ENCODE assay signal across 8 mouse cellular contexts in the genomic region with DNA sequence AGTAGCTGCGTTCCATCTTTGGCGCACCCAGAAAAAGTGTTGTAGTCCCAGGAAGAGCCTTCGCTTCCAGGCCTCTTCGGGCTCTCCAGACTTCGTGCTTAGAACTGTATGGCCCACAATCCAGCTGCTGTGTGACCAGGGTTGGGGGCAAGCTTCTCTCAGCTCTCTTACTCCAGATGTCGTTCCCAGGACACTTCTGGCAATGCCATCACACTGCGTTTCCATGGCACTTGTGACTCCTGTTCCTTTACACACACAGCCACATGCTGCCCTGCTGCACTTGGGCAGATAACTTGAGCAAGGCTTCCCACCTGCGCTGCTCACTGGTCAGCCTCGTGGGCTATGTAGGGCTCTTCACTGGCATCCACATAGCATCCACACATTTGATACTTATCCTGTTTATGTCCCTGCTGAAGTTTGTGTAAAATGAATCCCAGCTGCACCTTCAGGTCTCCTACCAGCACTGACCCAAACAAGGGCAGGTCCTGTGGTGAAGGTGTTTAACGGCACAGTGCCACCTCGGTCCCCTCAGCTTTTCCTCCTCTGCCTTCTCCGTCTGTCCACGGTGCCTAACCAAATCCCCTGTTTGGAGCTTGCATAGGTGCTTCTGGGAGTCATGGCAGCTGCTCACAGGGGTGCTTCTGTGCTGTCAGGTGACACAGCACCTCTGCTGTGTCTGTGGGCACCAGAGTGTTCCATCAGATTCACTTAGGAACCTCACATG. TPM values are rescaled to one million over a fixed set of nuclear protein-coding genes. Genes with fewer than 3 reads are reported as not detected.
DNase-seq lines count a peak whose midpoint lies in the region; ATAC-seq lines count a peak whose summit lies in the region.

No protein-coding gene starts in this region.

- 92% methylated on average over 13 of the region's 13 CpGs for WGBS in forebrain, embryonic 15.5 days
- 80% methylated on average over 13 of the region's 13 CpGs for WGBS in limb, embryonic 11.5 days
- WGBS in stomach, embryonic 14.5 days, result 84% methylated on average over 13 of the region's 13 CpGs

- peaks cover 45% of the 10 kb centered on the region for H3K36me3 ChIP-seq in megakaryocyte, embryonic 14.5 days (replicated peaks; ENCODE audit: low read length)
- H3K36me3 ChIP-seq in forebrain, embryonic 15.5 days, result peaks cover 3% of the 10 kb centered on the region; the same call in 1 of the 2 replicates
- H3K36me3 ChIP-seq in limb, embryonic 11.5 days (ENCODE audit: control insufficient read depth, insufficient read depth, low read length), result peaks cover 4% of the 10 kb centered on the region; the same call in 1 of the 2 replicates
- H3K36me3 ChIP-seq in stomach, embryonic 14.5 days (ENCODE audit: control insufficient read depth, insufficient read depth, low read length), result peaks cover 6% of the 10 kb centered on the region

- H3K4me1 ChIP-seq in megakaryocyte, embryonic 14.5 days, result peaks cover 99% of the 10 kb centered on the region
- H3K4me1 ChIP-seq in forebrain, embryonic 15.5 days, result peaks cover 56% of the 10 kb centered on the region
- peaks cover 28% of the 10 kb centered on the region for H3K4me1 ChIP-seq in limb, embryonic 11.5 days (ENCODE audit: control insufficient read depth, insufficient read depth, low read length)
- H3K4me1 ChIP-seq in stomach, embryonic 14.5 days (ENCODE audit: control insufficient read depth, insufficient read depth, low read length), result peaks cover 57% of the 10 kb centered on the region

- peak; percentile 22 for DNase-seq in limb, embryonic 11.5 days (ENCODE audit: low spot score)
- no peak for DNase-seq in adrenal gland, adult (ENCODE audit: inconsistent age in 2 of 2, low spot score in 1 of 2)
- DNase-seq in cerebellum, adult 18-20 months, result no peak
- DNase-seq in right cerebral cortex, postnatal 4 days, result no peak

- H3K27ac ChIP-seq in forebrain, embryonic 15.5 days (replicated peaks), result peak overlapping the region; percentile 98
- peak overlapping the region; percentile 97 for H3K27ac ChIP-seq in limb, embryonic 11.5 days (replicated peaks; ENCODE audit: low read depth, low read length)
- H3K27ac ChIP-seq in stomach, embryonic 14.5 days (ENCODE audit: low read length), result peak overlapping the region; percentile 99

- H3K9me3 ChIP-seq in megakaryocyte, embryonic 14.5 days, result 0 out of 2 replicates have a peak, but pooled peaks cover 5% of the 10 kb centered on the region
- no peaks in the 10 kb centered on the region for H3K9me3 ChIP-seq in forebrain, embryonic 15.5 days
- no peaks in the 10 kb centered on the region for H3K9me3 ChIP-seq in limb, embryonic 11.5 days (ENCODE audit: control insufficient read depth, low read length)
- H3K9me3 ChIP-seq in stomach, embryonic 14.5 days (ENCODE audit: control insufficient read depth, low read depth, low read length), result no peaks in the 10 kb centered on the region

- peak overlapping the region; percentile 90 for H3K4me3 ChIP-seq in megakaryocyte, embryonic 14.5 days (replicated peaks)
- H3K4me3 ChIP-seq in forebrain, embryonic 15.5 days, result no peak overlapping the region
- no peak overlapping the region for H3K4me3 ChIP-seq in limb, embryonic 11.5 days (ENCODE audit: low read depth, low read length)
- no peak overlapping the region for H3K4me3 ChIP-seq in stomach, embryonic 14.5 days (ENCODE audit: low read depth, low read length)

- H3K9ac ChIP-seq in forebrain, embryonic 15.5 days (replicated peaks), result no peak overlapping the region
- H3K9ac ChIP-seq in limb, embryonic 11.5 days (ENCODE audit: low read length), result no peak overlapping the region
- no peak overlapping the region for H3K9ac ChIP-seq in stomach, embryonic 14.5 days (replicated peaks; ENCODE audit: low read depth, low read length)

- H3K27me3 ChIP-seq in megakaryocyte, embryonic 14.5 days (replicated peaks), result no peaks in the 10 kb centered on the region
- no peaks in the 10 kb centered on the region for H3K27me3 ChIP-seq in forebrain, embryonic 15.5 days
- H3K27me3 ChIP-seq in limb, embryonic 11.5 days (ENCODE audit: control insufficient read depth, insufficient read depth, low read length), result no peaks in the 10 kb centered on the region
- no peaks in the 10 kb centered on the region for H3K27me3 ChIP-seq in stomach, embryonic 14.5 days (ENCODE audit: control insufficient read depth, insufficient read depth, low read length)

- no peak overlapping the region for H3K4me2 ChIP-seq in forebrain, embryonic 15.5 days (replicated peaks)
- H3K4me2 ChIP-seq in limb, embryonic 11.5 days (ENCODE audit: low read depth, severe bottlenecking), result no peak overlapping the region
- H3K4me2 ChIP-seq in stomach, embryonic 14.5 days (replicated peaks; ENCODE audit: low read depth, low read length), result no peak overlapping the region

- no peak for ATAC-seq in megakaryocyte, adult 5-6 weeks (ENCODE audit: poor library complexity, severe bottlenecking)
- ATAC-seq in forebrain, embryonic 15.5 days (replicated peaks), result no peak
- no peak for ATAC-seq in limb, embryonic 11.5 days (ENCODE audit: insufficient number of reproducible peaks, low FRiP score, low TSS enrichment, low read depth)
- ATAC-seq in stomach, embryonic 14.5 days (ENCODE audit: insufficient number of reproducible peaks, insufficient read depth, low FRiP score, low read depth), result no peak

RNA-seq across cellular contexts. Expression of a gene that starts 22.5 kb away (rescaled TPM):
- 2.9 TPM in 1 of 2 replicates, not detected in the other for polyA plus RNA-seq in megakaryocyte, embryonic 14.5 days (2012; ENCODE audit: insufficient read depth, low replicate concordance)
- 8.0 and 12.2 TPM in 2 replicates for total RNA-seq in megakaryocyte, adult 5-6 weeks (2015)
- 14.6 and 18.1 TPM in 2 replicates for total RNA-seq in megakaryocyte, adult 5-6 weeks (2017)
- 5.9 and 9.3 TPM in 2 replicates for polyA plus RNA-seq in forebrain, embryonic 15.5 days (2015; fragmentation: Nextera tagmentation; extraction: Ambion mirVana)
- polyA plus RNA-seq in limb, embryonic 11.5 days (2014; fragmentation: Nextera tagmentation; extraction: Ambion mirVana), result 6.5 and 10.9 TPM in 2 replicates
- 11.1 and 16.5 TPM in 2 replicates for polyA plus RNA-seq in stomach, embryonic 14.5 days (2014; fragmentation: Nextera tagmentation; extraction: Ambion mirVana)

RNA-seq across cellular contexts. Expression of a gene that starts 22.7 kb away (rescaled TPM):
- 2.2 and 10.5 TPM in 2 replicates for polyA plus RNA-seq in megakaryocyte, embryonic 14.5 days (2012; ENCODE audit: insufficient read depth, low replicate concordance)
- total RNA-seq in megakaryocyte, adult 5-6 weeks (2015), result 14.8 and 17.0 TPM in 2 replicates
- total RNA-seq in megakaryocyte, adult 5-6 weeks (2017), result 11.3 and 18.5 TPM in 2 replicates
- polyA plus RNA-seq in forebrain, embryonic 15.5 days (2015; fragmentation: Nextera tagmentation; extraction: Ambion mirVana), result 15.1 and 16.6 TPM in 2 replicates
- 18.1 and 18.9 TPM in 2 replicates for polyA plus RNA-seq in limb, embryonic 11.5 days (2014; fragmentation: Nextera tagmentation; extraction: Ambion mirVana)
- polyA plus RNA-seq in stomach, embryonic 14.5 days (2014; fragmentation: Nextera tagmentation; extraction: Ambion mirVana), result 33.7 and 35.3 TPM in 2 replicates

RNA-seq across cellular contexts. Expression of a gene that starts 22.9 kb away (rescaled TPM):
- not detected in 2 replicates for polyA plus RNA-seq in megakaryocyte, embryonic 14.5 days (2012; ENCODE audit: insufficient read depth, low replicate concordance)
- total RNA-seq in megakaryocyte, adult 5-6 weeks (2015), result not detected in 2 replicates
- total RNA-seq in megakaryocyte, adult 5-6 weeks (2017), result not detected in 2 replicates
- polyA plus RNA-seq in forebrain, embryonic 15.5 days (2015; fragmentation: Nextera tagmentation; extraction: Ambion mirVana), result 0.37 and 0.78 TPM in 2 replicates
- polyA plus RNA-seq in limb, embryonic 11.5 days (2014; fragmentation: Nextera tagmentation; extraction: Ambion mirVana), result 1.0 and 1.6 TPM in 2 replicates
- 2.8 TPM in 1 of 2 replicates, not detected in the other for polyA plus RNA-seq in stomach, embryonic 14.5 days (2014; fragmentation: Nextera tagmentation; extraction: Ambion mirVana)
